Mouse (Mus musculus) CH12.LX (cell line): ENCODE measurements at regions not wholly inside any gene's neighbourhood (a gene's known extent, or its start where the extent isn't known, plus 50 kb on each side); places are given as distances from the start of the nearest gene placed in this dataset.

ENCODE experiments used
- BHLHE40 ChIP-seq: IDR thresholded peaks from 2 replicates; pipeline ENCODE4 v1.6.1; 2011; ENCODE audit warnings: mild to moderate bottlenecking, low read depth, low read length, improper control_type of control experiment
- CHD2 ChIP-seq: IDR thresholded peaks from 2 replicates; pipeline ENCODE4 v1.6.1; 2011; ENCODE audit warnings: low read length, improper control_type of control experiment
- CTCF ChIP-seq, 2 experiments: IDR thresholded peaks in 1 of 2; conservative IDR thresholded peaks in 1 of 2; 2 replicates each; pipeline ENCODE4 v1.5.1; 2011 to 2012; ENCODE audit warnings: low read depth in 2 of 2, low read length in 2 of 2, improper control_type of control experiment in 1 of 2, inconsistent platforms in 1 of 2, mild to moderate bottlenecking in 1 of 2, moderate library complexity in 1 of 2
- MAZ ChIP-seq: IDR thresholded peaks from 2 replicates; pipeline ENCODE4 v1.6.1; 2012; ENCODE audit warnings: low read depth, mild to moderate bottlenecking, inconsistent platforms, low read length, improper control_type of control experiment, moderate library complexity
- PAX5 ChIP-seq: IDR thresholded peaks from 2 replicates; pipeline ENCODE4 v1.6.1; 2012; ENCODE audit warnings: low read length, inconsistent platforms, mixed read lengths
- POLR2A ChIP-seq: IDR thresholded peaks from 2 replicates; pipeline ENCODE4 v1.6.1; 2011; ENCODE audit warnings: low read depth, mild to moderate bottlenecking, improper control_type of control experiment, low read length
- POLR2AphosphoS2 ChIP-seq: IDR thresholded peaks from 2 replicates; pipeline ENCODE4 v1.6.1; 2011; ENCODE audit warnings: low read depth, low read length, improper control_type of control experiment
- SIN3A ChIP-seq: IDR thresholded peaks from 2 replicates; pipeline ENCODE4 v1.6.1; 2012; ENCODE audit warnings: low read length, improper control_type of control experiment, inconsistent platforms
- ZC3H11A ChIP-seq: IDR thresholded peaks from 2 replicates; pipeline ENCODE4 v1.6.1; 2012; ENCODE audit warnings: low read depth, mild to moderate bottlenecking, inconsistent platforms, low read length, improper control_type of control experiment
- ZKSCAN1 ChIP-seq: IDR thresholded peaks from 2 replicates; pipeline ENCODE4 v1.6.1; 2012; ENCODE audit warnings: low read depth, inconsistent platforms, low read length, improper control_type of control experiment, borderline replicate concordance

DNA sequence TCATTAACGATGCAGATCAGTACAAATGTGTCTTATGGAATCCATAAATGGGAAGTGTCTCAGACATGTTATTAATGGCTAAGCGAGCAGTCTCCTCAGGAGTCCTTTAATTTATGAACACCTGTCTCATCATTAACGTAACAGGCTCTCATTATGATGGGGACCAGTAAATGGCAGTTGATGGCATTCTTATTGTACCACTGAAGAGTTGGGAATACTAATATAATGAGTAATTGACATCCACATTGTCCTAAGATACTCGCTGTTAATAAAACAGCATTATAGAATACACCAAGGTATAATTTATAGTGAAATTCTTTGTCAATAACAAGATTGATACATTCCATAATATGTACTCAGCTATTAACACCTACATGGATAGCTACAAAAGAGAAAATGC lies 1112.0 kb downstream of the Tbl1xr1 start:
- TF ChIP-seq BHLHE40: no peak
- TF ChIP-seq POLR2AphosphoS2: no peak
- TF ChIP-seq PAX5: no peak
- no peak for TF ChIP-seq CTCF (conservative IDR thresholded peaks at IDR 0.05 in 1 of 2, IDR thresholded peaks at IDR 0.05 in 1 of 2; ENCODE audit: low read depth in 2 of 2, low read length in 2 of 2)
- TF ChIP-seq POLR2A: no peak
- TF ChIP-seq SIN3A: no peak
- TF ChIP-seq CHD2: no peak
- TF ChIP-seq ZC3H11A: no peak
- no peak for TF ChIP-seq ZKSCAN1
- TF ChIP-seq MAZ: no peak
